Mouse (Mus musculus) hindbrain, embryonic 16.5 days (tissue): ENCODE results near the gene Tmem145. TPM values are rescaled to one million over a fixed set of nuclear protein-coding genes. Genes with fewer than 3 reads are reported as not detected.

Source experiments
- polyA plus RNA-seq: library from polyadenylated mRNA; unstranded; fragments of >200 nt; fragmentation: Nextera tagmentation; extraction: Ambion mirVana; gene quantifications from 2 replicates; pipeline ENCODE4 v1.2.1, GENCODE M21; 2015

Gene Tmem145
- polyA plus RNA-seq, 1 experiment from 2014 or later: 78.7 TPM

Other genes starting within 250 kb of the Tmem145 start
- gene Grik5, start 233.8 kb upstream of the Tmem145 start, polyA plus RNA-seq: 12.5 and 15.8 TPM in 2 replicates
- 30.0 and 39.7 TPM in 2 replicates for gene Zfp574, start 233.5 kb upstream of the Tmem145 start, polyA plus RNA-seq
- gene Pou2f2, start 126.4 kb upstream of the Tmem145 start, polyA plus RNA-seq: 19.8 and 28.7 TPM in 2 replicates
- 14.2 and 14.8 TPM in 2 replicates for gene Dedd2, start 85.5 kb upstream of the Tmem145 start, polyA plus RNA-seq
- gene Zfp526, start 84.7 kb upstream of the Tmem145 start, polyA plus RNA-seq: 1.6 and 1.8 TPM in 2 replicates
- gene Gsk3a, start 68.3 kb upstream of the Tmem145 start, polyA plus RNA-seq: 13.0 and 16.4 TPM in 2 replicates
- 3.7 and 4.3 TPM in 2 replicates for gene Erf, start 55.3 kb upstream of the Tmem145 start, polyA plus RNA-seq
- gene Cic, start 38.4 kb upstream of the Tmem145 start, polyA plus RNA-seq: 31.0 and 36.4 TPM in 2 replicates
- gene Pafah1b3, start 8.1 kb upstream of the Tmem145 start, polyA plus RNA-seq: 566 and 571 TPM in 2 replicates
- 4.7 and 4.8 TPM in 2 replicates for gene Prr19, start 4.7 kb upstream of the Tmem145 start, polyA plus RNA-seq
- 23.6 and 23.7 TPM in 2 replicates for gene Megf8, start 11.1 kb downstream of the Tmem145 start, polyA plus RNA-seq
- gene Cnfn, start 63.6 kb downstream of the Tmem145 start, polyA plus RNA-seq: 0.54 and 0.90 TPM in 2 replicates
- 12.4 TPM in 2 replicates for gene Lipe, start 92.6 kb downstream of the Tmem145 start, polyA plus RNA-seq
- 0.65 and 1.1 TPM in 2 replicates for gene Cxcl17, start 106.8 kb downstream of the Tmem145 start, polyA plus RNA-seq
- gene Ceacam1, start 171.5 kb downstream of the Tmem145 start, polyA plus RNA-seq: 0.59 and 1.6 TPM in 2 replicates
- 0.05 and 0.16 TPM in 2 replicates for gene Ceacam2, start 233.8 kb downstream of the Tmem145 start, polyA plus RNA-seq